Mouse (Mus musculus) left cerebral cortex, postnatal 25 days (tissue): ENCODE results near the gene Zfp46. TPM values are rescaled to one million over a fixed set of nuclear protein-coding genes. Genes with fewer than 3 reads are reported as not detected.

Source experiments
- DNase-seq, 2 experiments: peaks; one replicate each; pipeline ENCODE4 v3.0.0; 2022; ENCODE audit warnings: low spot score in 2 of 2, mixed read lengths in 1 of 2
- intact Hi-C: fragments of 180-260 bp; cut with DNase I; formaldehyde crosslinking; loops from one replicate; pipeline ENCODE4 v1.15.1; 2025
- total RNA-seq, 2 experiments: library from RNA; stranded (reverse); gene quantifications; 2 replicates each; pipeline ENCODE4 v1.2.3; 2021

Gene Zfp46
- total RNA-seq, result 10 to 100 TPM; 54.6 to 64.2 TPM

DNA sequence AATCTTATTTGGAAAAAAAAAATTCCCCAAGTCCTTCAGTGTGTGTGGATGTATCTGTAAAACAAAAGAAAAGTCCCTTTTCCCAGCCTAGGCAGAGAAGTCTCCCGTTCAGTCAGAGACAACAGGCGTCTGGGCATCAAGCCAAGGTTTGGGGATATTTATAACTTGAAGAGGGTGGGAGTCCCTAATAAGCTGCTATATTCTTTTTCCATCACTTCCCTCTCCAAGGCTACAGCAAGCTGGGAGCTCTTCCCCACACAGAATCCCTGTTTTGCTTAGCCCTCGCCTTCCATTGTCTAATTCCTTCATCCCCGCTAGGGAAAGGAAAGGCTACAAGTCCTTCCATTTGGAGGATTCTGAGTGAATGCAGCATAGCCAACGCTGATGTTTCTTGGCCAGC, at the start of gene Zfp46:
Gene Zfp46 (plus strand): TSS at position 229 of the 400 bp plus-strand sequence.
- intact Hi-C loops, result loop anchor here (2.0 kb wide), 1 partner anchor 26 kb away; the partner anchor contains the start of gene Hnrnpr
- peak; percentile 82 to 95 for DNase-seq

DNA sequence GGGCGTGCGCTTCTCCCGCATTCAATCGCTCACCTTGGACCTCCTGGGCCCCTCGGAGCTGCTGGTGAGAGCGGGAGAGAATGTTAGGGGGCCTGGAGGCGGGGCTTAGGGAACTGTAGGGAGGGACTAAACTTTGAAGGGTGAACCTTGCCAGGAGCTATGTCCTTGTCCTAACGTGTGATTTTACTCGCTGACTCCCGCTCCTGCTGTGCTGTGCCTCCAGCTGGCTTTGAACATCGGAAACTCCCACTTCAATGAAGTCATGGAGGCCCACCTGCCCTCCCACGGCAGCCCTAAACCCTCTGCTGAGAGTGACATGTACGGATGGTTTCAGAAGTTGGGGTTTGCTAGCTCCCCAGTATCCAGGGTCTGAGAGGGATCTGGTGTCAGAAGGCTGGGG, 45.8 kb upstream of the Zfp46 start:
- intact Hi-C loops, result loop anchor here (2.0 kb wide), 1 partner anchor 36 kb away; no protein-coding TSS in a partner anchor
- no peak for DNase-seq

DNA sequence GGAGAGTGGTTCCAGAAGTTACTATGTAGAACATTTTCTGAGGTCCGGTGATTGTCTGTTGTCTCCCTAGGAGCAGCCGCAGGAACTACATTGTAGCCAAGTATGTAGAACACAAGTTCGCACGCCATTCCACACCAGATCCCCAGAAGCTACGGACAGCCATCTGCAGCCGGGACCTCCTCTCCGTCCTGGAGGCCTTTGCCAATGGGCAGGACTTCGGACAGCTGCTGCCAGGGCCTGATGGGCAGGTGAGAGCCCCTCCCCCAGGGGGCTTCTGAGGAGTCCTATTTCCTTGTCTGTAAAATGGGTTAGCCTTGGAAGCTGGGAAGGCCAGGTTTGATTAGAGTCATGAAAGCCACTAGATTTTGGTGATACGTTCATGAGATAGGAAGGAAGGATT, 45.4 kb upstream of the Zfp46 start:
- DNase-seq, result no peak
- intact Hi-C loops, result loop anchor here (2.0 kb wide), 1 partner anchor 36 kb away; no protein-coding TSS in a partner anchor

DNA sequence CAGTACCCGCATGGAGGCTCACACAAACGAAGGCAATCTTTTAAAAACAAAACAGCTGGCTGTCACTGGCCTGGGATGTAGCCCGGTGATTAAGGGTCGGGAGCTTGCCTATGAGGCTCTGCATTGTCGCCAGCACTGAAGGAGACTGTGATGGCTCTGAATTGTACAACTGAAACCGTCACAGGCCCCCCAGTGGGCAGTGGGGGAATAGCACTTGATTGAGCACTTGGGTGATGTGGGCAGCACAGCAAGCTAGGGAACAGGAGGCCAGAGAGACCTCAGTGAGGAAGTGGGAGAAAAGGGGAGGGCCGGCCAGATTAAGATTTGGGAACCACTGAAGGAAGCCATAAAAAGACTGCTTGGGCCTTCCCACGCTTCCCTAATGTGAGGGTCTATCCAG, 44.9 kb upstream of the Zfp46 start:
- DNase-seq, result peak; percentile 72 to 85
- intact Hi-C loops, result loop anchor here (2.0 kb wide), 1 partner anchor 37 kb away; no protein-coding TSS in a partner anchor

DNA sequence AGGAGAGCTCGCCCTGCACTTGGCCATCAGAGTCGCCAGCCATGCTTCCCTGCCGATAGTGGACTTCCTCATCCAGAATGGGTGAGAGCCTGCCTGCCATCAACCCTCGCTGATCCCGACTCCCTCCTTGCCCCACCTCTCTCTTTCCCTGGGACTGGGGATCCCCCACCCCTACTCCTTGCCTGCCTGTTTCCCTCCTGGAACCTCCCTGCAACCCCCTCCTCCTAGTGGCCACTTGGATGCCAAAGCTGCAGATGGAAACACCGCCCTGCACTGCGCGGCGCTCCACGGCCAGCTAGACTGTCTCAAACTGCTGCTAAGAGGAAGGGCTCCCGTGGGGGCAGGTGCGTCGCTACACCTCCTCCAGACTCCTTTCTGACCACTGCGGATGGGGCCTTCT, 44.4 kb upstream of the Zfp46 start:
- no peak for DNase-seq

DNA sequence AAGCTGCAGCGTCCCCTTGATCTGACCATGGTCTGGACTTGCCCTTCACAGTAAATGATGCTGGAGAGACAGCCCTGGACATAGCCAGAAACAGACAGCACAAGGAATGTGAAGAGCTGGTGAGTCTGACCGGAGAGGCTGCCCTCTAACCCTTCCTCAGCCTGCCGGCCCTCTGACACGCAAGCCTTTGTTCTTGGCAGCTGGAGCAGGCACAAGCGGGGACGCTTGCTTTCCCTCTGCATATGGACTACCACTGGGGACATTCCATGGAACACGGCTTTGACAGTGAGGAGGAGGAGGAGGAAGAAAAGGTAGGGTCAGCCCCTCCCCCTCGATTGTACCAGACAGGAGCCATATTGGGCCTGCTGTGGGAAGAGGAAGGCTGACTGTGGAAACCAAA, 43.5 kb upstream of the Zfp46 start:
- intact Hi-C loops, result no loop called here
- no peak for DNase-seq

More for the DNA sequence above, 44.4 kb upstream of the Zfp46 start:
- intact Hi-C loops, result no loop called here

DNA sequence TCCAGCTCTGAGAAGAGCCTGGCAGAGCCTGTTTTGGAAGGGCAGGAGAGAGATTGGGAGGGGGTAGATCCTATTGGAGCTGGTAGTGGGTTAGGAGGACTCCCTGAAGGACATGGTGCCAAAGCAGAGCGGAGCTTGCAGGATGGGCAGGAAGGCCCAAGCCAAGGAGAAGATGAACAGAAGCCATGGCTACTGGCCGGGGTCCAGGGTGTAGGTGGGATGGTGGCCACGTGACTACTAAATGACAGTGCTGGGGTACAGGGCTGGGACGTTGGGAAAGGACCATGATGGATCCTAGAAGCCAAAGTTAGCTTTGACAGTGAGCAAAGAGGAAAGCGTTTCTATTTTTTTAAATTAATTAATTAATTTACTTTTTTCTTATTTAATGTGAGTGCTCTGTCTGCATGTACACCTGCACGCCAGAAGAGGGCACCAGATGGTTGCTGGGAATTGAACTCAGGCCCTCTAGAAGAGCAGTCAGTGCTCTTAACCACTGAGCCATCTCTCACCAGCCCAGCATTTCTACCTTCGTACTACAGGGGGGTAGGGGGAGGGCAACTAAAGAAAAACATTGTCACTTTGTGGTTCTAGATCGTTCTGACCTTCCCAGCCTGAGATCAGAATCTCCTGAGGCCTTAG, 42.3 kb upstream of the Zfp46 start:
- DNase-seq, result no peak
- intact Hi-C loops, result no loop called here

DNA sequence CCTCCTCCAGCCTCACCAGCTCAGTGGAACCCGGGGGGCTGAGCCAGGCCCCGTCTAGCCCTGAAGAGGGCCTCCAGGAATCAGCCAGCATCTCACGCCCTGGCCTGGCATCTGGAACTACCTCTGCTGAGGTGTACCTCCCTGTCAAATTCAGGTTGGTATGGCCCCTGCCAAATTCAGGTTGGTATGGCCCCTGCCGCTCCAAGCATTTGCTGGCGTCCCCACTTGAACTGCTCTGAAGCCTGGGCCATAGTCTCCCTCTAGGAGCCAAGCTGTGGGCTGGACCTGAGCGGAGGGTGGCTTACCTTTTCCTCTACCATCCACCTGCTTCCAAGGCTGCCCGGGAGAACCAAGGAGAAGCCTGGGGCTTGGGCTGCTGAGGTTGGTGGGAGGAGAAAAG, 41.8 kb upstream of the Zfp46 start:
- intact Hi-C loops, result no loop called here
- DNase-seq, result no peak

DNA sequence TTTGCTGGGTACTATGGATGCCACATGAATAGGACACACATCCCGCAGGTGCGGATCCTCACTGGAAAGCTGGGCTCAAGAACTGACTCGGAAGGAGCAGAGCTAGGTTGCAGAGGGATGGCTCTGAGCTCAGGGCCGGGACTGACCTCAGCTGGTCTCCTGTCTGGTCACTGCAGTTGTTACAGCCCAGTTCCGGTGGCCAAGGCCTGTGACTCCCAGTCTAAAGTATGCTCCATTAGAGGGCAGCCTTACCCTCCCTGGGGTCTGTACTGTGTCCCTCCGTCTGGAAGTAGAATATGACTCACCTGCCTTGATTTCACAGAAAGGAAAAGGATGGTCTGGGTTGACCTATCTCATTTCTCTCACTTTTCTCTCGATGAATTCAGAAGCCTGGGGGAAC, 40.3 kb upstream of the Zfp46 start:
- intact Hi-C loops, result no loop called here

DNA sequence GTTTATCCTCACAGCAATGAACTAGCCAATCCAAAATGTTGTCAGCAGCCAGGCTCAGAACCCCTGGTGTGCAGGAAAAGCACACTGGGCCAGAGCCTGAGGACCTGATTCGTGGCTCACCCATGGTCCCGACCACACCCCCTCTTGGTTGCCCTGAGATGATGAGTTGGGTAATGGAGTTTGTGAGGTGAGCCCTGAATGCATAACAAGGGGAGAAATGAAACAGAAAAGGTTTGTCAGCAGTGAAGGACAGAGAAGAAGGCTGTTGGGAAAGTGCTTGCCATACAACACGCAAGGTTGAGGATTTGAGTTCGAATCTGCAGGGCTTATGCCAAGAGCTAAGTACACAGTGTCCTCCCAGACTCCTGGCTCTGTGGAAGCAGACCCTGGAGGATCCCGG, 38.8 kb upstream of the Zfp46 start:
- DNase-seq, result no peak

More for the DNA sequence above, 40.3 kb upstream of the Zfp46 start:
- DNase-seq, result no peak

DNA sequence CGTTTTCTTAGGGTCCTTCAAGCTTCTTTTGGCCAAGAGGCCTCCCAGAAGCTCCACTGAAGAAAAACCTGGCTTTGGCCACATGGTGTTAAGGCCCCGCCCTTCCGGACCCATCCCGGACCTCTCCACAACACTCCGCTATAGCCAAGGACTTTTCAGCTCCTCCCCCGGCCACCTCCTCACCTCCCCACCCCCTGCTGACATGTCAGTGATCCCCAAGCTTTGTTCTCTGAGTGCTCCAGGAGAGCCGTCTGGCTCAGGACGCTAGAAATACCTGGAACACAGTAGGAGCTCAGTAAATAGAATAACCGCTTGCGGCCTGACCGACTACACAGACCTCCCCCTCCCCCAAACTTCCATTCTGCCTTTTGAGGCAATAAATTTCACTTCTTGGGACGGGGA, 37.9 kb upstream of the Zfp46 start:
- DNase-seq, result no peak
- intact Hi-C loops, result no loop called here

More for the DNA sequence above, 38.8 kb upstream of the Zfp46 start:
- intact Hi-C loops, result no loop called here

DNA sequence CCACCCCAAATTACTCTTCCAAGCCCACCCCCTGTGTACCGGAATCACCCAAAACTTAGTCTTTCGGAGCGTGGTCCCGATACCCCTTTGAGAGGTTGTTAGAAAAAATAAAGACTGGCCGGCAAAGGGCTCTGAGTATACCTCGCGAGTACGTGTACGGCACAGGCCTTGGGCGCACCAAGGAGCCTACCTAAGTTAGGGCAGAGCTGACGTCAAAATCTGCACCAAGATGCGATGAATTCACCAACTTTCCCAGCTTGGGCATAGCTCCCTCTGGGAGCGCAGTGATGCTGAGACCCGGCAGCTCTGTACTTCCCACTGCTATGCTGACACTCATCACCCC, 37.1 kb upstream of the Zfp46 start:
- no peak for DNase-seq
- intact Hi-C loops, result no loop called here

DNA sequence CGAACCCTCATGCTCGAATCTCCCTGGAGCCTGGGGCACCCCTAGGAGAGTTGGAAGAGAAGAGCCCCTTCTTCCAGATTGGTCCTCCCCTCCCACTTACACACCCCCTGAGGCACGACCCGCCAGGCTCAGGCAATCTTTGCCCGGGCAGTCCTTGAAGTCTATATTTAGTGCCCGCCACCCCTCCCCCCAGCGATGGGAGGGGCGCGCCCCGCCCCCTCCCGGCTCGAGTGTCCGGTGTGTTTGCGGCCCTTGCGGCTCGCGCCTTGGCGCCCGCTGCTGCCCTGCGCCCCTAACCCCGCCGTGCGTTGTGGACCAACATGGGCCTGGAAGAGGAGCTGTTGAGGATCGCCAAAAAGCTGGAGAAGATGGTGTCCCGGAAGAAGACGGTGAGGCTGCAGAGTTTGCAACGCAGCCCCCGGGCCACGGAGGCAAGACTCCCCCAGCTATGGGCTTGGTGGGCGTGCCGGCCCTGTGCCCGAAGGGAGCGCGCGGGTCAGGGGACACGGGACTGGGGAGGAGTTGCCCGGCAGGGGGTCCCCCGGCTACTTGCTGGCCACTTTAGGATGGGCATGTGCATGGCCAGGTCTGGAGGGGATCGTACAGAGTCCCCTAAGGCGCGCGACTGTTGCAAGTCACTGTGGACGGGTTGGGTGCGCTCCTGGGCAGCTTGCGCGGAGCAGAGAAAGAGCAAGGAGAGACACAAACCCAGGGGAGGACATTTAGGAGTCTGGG, 36.6 kb upstream of the Zfp46 start, which contains the start of gene Tcea3:
Gene Tcea3 (plus strand): TSS at position 1 of the 735 bp plus-strand sequence.
- intact Hi-C loops, result no loop called here

DNA sequence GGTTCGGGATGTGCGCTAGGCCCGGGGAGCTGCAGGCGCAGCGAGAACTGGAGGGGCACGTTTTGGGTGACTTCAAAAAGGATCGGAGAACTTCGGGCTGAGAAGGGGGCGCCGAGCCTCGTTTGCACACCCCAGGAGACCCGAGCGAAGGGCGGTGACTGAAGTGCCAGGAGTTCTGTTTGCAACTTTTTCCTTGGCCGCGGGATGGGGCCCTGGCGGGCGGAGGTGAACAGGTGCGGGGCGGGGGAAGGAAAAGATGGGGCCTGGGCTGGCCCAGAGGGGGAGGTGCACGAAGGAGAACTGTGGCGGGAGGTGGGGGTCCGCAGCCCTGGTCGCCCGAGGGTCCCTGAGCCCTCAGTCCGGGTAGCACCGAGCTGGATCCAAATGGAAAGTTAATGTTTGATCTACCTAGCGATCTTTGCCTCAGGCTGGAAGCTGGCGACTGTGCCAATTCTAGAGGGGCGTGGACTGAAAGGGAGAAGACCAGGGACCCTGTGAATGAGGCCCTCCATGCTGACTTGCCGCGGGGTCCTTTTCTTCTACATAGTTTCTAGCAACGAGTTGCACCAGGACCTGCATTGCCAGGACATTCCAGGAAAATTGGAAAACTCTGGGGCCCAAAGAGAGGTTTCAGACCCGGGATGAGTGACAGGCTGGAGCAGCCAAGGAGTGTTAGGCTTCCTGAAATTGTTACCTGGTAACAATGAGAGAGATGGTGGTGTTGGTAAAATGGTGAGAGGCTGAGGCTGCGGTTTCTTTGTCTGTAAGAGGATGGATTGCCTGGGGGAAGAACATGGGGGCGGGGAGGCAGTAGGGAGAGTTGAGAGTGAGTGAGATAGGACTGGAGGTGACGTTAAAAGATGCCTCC, 35.8 kb upstream of the Zfp46 start:
- DNase-seq, result no peak
- intact Hi-C loops, result no loop called here

More for the DNA sequence above, 36.6 kb upstream of the Zfp46 start, which contains the start of gene Tcea3:
- DNase-seq, result no peak

DNA sequence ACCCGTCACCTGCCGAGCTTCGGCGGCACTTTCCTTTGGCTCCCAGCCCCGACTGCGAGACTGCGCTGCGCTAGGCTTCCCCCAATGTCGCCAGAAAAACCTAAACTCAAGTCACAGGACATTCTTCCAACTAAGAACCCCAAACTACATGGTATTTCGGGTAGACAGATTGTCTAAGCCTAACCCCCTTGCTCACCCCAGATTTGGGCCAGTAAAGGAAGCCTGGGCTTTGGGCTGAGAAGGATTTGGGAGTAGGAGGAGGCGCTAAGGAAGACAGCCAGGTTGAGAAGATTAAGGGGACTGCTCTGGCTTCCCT, 35.2 kb upstream of the Zfp46 start:
- intact Hi-C loops, result no loop called here

DNA sequence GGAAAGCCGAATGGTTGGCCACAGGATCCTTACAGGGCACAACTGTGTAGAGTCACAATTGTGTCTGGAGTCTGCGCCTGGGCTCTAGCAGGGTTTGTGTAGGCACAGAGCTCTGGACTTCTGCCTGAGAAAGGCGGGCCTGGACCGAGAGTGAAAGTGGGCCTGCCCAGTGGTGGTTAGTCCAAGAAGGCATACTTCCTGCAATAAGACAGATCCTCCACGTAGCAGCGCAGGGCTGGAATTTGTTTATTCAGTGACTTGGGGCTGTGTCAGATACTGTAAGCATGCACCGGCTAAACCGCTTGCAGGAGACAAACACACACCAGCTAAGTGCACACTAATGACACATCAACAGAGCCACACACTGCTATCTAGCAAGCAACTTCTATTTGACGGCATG, 34.7 kb upstream of the Zfp46 start:
- intact Hi-C loops, result no loop called here
- peak in 1 of 2 experiments; percentile 41 for DNase-seq

More for the DNA sequence above, 35.2 kb upstream of the Zfp46 start:
- no peak for DNase-seq

DNA sequence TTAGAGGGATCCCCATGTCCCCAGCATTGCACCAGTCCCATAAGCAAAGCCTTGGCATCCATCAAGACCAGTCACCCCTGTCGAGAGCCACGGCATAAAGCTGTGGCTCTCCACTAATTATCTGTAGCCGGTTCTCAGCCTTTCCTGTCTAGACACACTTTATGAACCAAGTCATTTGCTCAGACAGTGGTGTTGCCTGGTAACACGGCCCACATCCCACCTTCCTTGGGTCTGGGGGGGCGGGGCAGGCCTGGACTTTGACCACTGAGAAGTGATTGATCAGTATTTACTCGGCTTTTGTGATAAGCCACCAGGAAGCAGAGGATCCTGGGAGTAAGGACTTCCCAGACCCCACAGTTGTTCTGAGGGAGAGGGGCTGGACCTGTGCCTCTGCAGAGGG, 28.6 kb upstream of the Zfp46 start:
- no peak for DNase-seq
- intact Hi-C loops, result loop anchor here (5.0 kb wide), 1 partner anchor 366 kb away; the partner anchor contains the start of gene Lactbl1

DNA sequence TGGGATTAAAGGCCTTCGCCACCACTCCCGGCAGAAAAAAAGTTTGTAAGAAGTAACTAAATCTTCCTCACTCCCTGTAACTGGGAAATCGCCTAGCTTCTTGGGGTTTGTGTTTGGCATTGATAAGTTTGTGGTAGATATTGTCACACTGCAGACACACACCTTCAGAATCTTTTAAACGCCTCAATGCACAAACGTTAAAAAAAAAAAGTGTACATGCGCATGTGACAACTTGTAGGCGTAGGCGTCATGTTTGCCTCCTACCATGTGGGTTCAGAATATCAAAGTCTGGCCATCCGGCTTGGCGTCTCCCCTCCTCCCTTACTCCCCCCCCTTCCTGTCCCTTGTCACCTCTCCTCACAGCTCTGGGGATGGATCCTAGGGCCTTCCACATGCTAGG, 27.8 kb upstream of the Zfp46 start:
- intact Hi-C loops, result loop anchor here (5.0 kb wide), 1 partner anchor 366 kb away; the partner anchor contains the start of gene Lactbl1
- DNase-seq, result peak in 1 of 2 experiments; percentile 9

DNA sequence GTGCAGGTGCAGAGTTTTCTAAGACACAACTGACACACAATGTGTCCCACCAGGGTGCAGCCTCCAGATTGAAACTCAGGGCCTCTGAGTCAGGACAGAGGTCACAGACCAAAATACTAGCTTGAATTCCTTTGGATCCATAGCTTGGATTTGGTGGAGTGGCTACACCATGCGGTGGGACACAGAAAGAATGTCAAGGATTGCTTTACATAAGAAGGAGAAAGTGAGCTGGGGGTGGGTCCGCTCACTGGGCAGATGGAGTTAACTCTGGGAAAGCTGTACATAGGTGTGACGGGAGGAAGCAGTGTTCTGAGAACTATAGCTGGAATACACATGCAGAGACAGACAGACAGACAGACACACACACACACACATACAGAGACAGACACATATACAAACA, 24.6 kb upstream of the Zfp46 start:
- DNase-seq, result no peak
- intact Hi-C loops, result loop anchor here (2.0 to 5.0 kb wide), 2 partner anchors 65 to 362 kb away; partner anchors contain the start of gene Lactbl1
